Comparison of ENCODE assay signal across 8 mouse cellular contexts in the genomic region with DNA sequence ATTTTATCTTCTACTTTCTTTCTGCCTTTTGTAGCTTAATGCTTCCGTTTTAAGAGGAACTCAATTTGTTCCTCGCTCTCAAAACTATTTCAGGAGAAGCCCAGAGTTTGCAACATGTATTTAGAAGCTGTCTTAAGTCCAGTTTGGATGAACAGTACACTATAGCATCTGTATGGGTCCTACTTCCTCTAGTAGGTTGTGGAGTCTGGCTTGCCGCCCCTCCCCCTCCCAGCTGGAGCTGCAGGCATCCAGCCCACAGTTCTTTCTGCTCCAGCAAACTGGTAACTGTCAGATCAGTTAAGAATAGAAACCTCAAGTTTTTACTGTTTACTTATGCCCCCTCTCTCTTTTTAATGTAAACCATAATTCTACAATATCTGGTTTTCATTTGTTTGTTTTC. TPM values are rescaled to one million over a fixed set of nuclear protein-coding genes. Genes with fewer than 3 reads are reported as not detected.
DNase-seq lines count a peak whose midpoint lies in the region; ATAC-seq and TF ChIP-seq lines count a peak whose summit lies in the region.

No protein-coding gene starts in this region.

- peaks cover 4% of the 10 kb centered on the region; the same call in 1 of the 2 replicates for H3K36me3 ChIP-seq in midbrain, embryonic 14.5 days (ENCODE audit: control insufficient read depth, insufficient read depth, low read length)
- H3K36me3 ChIP-seq in midbrain, embryonic 11.5 days (ENCODE audit: control insufficient read depth, insufficient read depth, low read length): no peaks in the 10 kb centered on the region
- peaks cover 10% of the 10 kb centered on the region for H3K36me3 ChIP-seq in hindbrain, embryonic 13.5 days
- H3K36me3 ChIP-seq in heart, adult 2 months (ENCODE audit: control insufficient read depth, insufficient read depth, low read length): no peaks in the 10 kb centered on the region

- no peak for ATAC-seq in midbrain, embryonic 14.5 days (ENCODE audit: low FRiP score, low TSS enrichment)
- ATAC-seq in midbrain, embryonic 11.5 days (ENCODE audit: low FRiP score): no peak
- ATAC-seq in hindbrain, embryonic 13.5 days (ENCODE audit: low FRiP score): no peak

- H3K9ac ChIP-seq in midbrain, embryonic 14.5 days (replicated peaks; ENCODE audit: low read length): no peak overlapping the region
- H3K9ac ChIP-seq in midbrain, embryonic 11.5 days (ENCODE audit: low read length): no peak overlapping the region
- H3K9ac ChIP-seq in hindbrain, embryonic 13.5 days: no peak overlapping the region
- no peak overlapping the region for H3K9ac ChIP-seq in heart, adult 2 months (ENCODE audit: low read depth, low read length)

- no peak for TF ChIP-seq EP300 in heart, adult 2 months (IDR thresholded peaks at IDR 0.05; ENCODE audit: insufficient read depth, low read depth, low read length)

- H3K79me2 ChIP-seq in heart, adult 2 months (replicated peaks; ENCODE audit: control insufficient read depth, insufficient read depth, low read length): no peaks in the 10 kb centered on the region

- peak; percentile 71 to 80 for DNase-seq in cerebellum, postnatal 14 days
- DNase-seq in cerebellum, adult 11-12 months: no peak
- peak; percentile 49 for DNase-seq in midbrain, embryonic 14.5 days
- no peak for DNase-seq in midbrain, embryonic 11.5 days (ENCODE audit: low spot score, missing footprints)
- DNase-seq in left cerebral cortex, adult 18-20 months (ENCODE audit: low spot score in 2 of 2): peak; percentile 72 to 83
- peak; percentile 76 for DNase-seq in testis, postnatal 10 days (ENCODE audit: low spot score)
- DNase-seq in heart, adult 2 months: no peak

- no peaks in the 10 kb centered on the region for H3K27me3 ChIP-seq in midbrain, embryonic 14.5 days (ENCODE audit: control insufficient read depth, insufficient read depth, low read length)
- H3K27me3 ChIP-seq in midbrain, embryonic 11.5 days (ENCODE audit: control insufficient read depth, insufficient read depth, low read length): no peaks in the 10 kb centered on the region
- H3K27me3 ChIP-seq in hindbrain, embryonic 13.5 days: no peaks in the 10 kb centered on the region
- H3K27me3 ChIP-seq in heart, adult 2 months (ENCODE audit: control insufficient read depth, insufficient read depth, low read length): no peaks in the 10 kb centered on the region

- intact Hi-C loops in heart, adult 2 months (cut with DNase I): no loop called here

- no peaks in the 10 kb centered on the region for H3K9me3 ChIP-seq in midbrain, embryonic 14.5 days (ENCODE audit: control insufficient read depth, low read length)
- no peaks in the 10 kb centered on the region for H3K9me3 ChIP-seq in midbrain, embryonic 11.5 days (ENCODE audit: control insufficient read depth, low read length)
- no peaks in the 10 kb centered on the region for H3K9me3 ChIP-seq in hindbrain, embryonic 13.5 days

- peaks cover 6% of the 10 kb centered on the region; the same call in 1 of the 2 replicates for H3K4me1 ChIP-seq in midbrain, embryonic 14.5 days (ENCODE audit: control insufficient read depth, insufficient read depth, low read length)
- H3K4me1 ChIP-seq in midbrain, embryonic 11.5 days (ENCODE audit: control insufficient read depth, insufficient read depth, low read length): peaks cover 6% of the 10 kb centered on the region
- peaks cover 17% of the 10 kb centered on the region for H3K4me1 ChIP-seq in hindbrain, embryonic 13.5 days (replicated peaks)
- no peaks in the 10 kb centered on the region for H3K4me1 ChIP-seq in heart, adult 2 months (ENCODE audit: control insufficient read depth, insufficient read depth, low read length)

- TF ChIP-seq POLR2A in heart, adult 2 months (IDR thresholded peaks at IDR 0.05; ENCODE audit: insufficient read depth, low read depth, low read length): no peak

- TF ChIP-seq CTCF in heart, adult 2 months (IDR thresholded peaks at IDR 0.05): no peak

- no peak overlapping the region for H3K27ac ChIP-seq in midbrain, embryonic 14.5 days (replicated peaks; ENCODE audit: low read depth, low read length)
- no peak overlapping the region for H3K27ac ChIP-seq in midbrain, embryonic 11.5 days (ENCODE audit: low read depth, low read length)
- peak overlapping the region; percentile 13; the same call in 1 of the 2 replicates for H3K27ac ChIP-seq in hindbrain, embryonic 13.5 days
- H3K27ac ChIP-seq in heart, adult 2 months: no peak overlapping the region

- no peak overlapping the region for H3K4me2 ChIP-seq in midbrain, embryonic 14.5 days (ENCODE audit: low read length)
- H3K4me2 ChIP-seq in midbrain, embryonic 11.5 days: no peak overlapping the region
- no peak overlapping the region for H3K4me2 ChIP-seq in hindbrain, embryonic 13.5 days

- WGBS in midbrain, embryonic 14.5 days: 22% methylated on average over 3 of the region's 3 CpGs
- WGBS in midbrain, embryonic 11.5 days: 20% methylated on average over 3 of the region's 3 CpGs
- WGBS in hindbrain, embryonic 13.5 days: 17% methylated on average over 3 of the region's 3 CpGs
- 17% methylated on average over 3 of the region's 3 CpGs for WGBS in heart, adult 2 months

- no peak overlapping the region for H3K4me3 ChIP-seq in midbrain, embryonic 14.5 days (replicated peaks; ENCODE audit: low read depth, low read length)
- no peak overlapping the region for H3K4me3 ChIP-seq in midbrain, embryonic 11.5 days (ENCODE audit: low read depth, low read length)
- H3K4me3 ChIP-seq in hindbrain, embryonic 13.5 days: no peak overlapping the region
- no peak overlapping the region for H3K4me3 ChIP-seq in heart, adult 2 months

RNA-seq across cellular contexts. Expression of a gene that starts 2.8 kb away (rescaled TPM):
- 1.7 and 2.0 TPM in 2 replicates for polyA plus RNA-seq in midbrain, embryonic 14.5 days (2014; fragmentation: Nextera tagmentation; extraction: Ambion mirVana)
- polyA plus RNA-seq in midbrain, embryonic 11.5 days (2014; fragmentation: Nextera tagmentation; extraction: Ambion mirVana): 0.04 TPM in 2 replicates
- 1.5 and 1.6 TPM in 2 replicates for polyA plus RNA-seq in hindbrain, embryonic 13.5 days (2015; fragmentation: Nextera tagmentation; extraction: Ambion mirVana)
- 10 to 100 TPM; 34.0 to 35.9 TPM for total RNA-seq in left cerebral cortex, adult 18-20 months (2021)
- total RNA-seq in heart, adult 2 months (2021): not detected
- not detected in 2 replicates for polyA plus RNA-seq in heart, adult 2 months (2012; rRNA removed)

Comparison
In these comparisons a context has a peak if more than half of its experiments do, and no peak if none do; other contexts are left out.
1. DNase-seq: peak in cerebellum, postnatal 14 days (2 of 2), midbrain, embryonic 14.5 days (single experiment), left cerebral cortex, adult 18-20 months (2 of 2) and testis, postnatal 10 days (single experiment); none in cerebellum, adult 11-12 months (single experiment), midbrain, embryonic 11.5 days (single experiment) and heart, adult 2 months (0 of 2).